Mouse (Mus musculus): ENCODE results near the gene Gm1673. TPM values are rescaled to one million over a fixed set of nuclear protein-coding genes. Genes with fewer than 3 reads are reported as not detected.

Gene Gm1673
- polyA plus RNA-seq, 1 experiment from 2014 or later: 164 TPM

DNA sequence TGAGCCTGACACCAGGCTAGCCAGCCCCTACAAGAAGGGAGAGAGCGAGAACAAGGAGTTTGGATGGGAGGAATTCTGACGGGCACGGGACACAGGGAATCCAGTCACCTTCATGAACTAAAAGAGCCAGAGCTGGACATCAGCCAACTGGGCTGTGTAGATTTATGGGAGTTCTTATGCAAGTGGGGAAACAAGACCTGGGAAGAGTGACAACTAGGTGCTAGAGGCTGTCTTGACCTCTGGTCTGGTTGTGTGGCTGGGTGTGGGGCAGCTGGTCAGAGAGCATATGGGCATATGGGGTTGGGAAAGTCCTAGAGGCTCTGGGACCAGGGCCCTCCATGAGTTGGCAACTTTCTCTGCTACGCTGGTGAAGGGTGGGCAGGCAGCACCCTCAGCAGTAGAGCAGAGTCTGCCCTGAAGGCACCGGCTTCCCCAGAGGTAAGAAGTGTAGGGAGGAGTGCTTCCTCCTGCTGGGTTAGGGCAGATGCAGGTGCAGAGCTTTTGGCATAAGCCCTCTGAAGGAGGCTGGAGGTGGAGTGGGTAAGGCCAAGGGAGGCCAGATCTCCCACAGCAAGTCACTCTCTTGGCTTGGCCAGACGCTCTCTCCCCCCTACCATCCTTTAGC lies 16.3 kb downstream of the Gm1673 start:
- peaks cover 40% of the 10 kb centered on the region for H3K27me3 ChIP-seq (ENCODE audit: control insufficient read depth, insufficient read depth, low read length)
- DNase-seq (ENCODE audit: low spot score) (no peak), ATAC-seq (replicated peaks; ENCODE audit: insufficient number of reproducible peaks, low FRiP score, low TSS enrichment, low read depth) (no peak)
- peaks cover 9% of the 10 kb centered on the region for H3K4me1 ChIP-seq (ENCODE audit: control insufficient read depth, insufficient read depth, low read length)
- 88% methylated on average over 6 of the region's 6 CpGs for WGBS
- no peak overlapping the region for H3K9ac ChIP-seq (replicated peaks; ENCODE audit: low read length)
- H3K27ac ChIP-seq (replicated peaks; ENCODE audit: low read depth, low read length): no peak overlapping the region
- H3K4me3 ChIP-seq (ENCODE audit: low read depth, low read length): no peak overlapping the region
- no peaks in the 10 kb centered on the region for H3K9me3 ChIP-seq (replicated peaks; ENCODE audit: control insufficient read depth, low read length)
- H3K4me2 ChIP-seq (ENCODE audit: low read depth, low read length): no peak overlapping the region
- no peaks in the 10 kb centered on the region for H3K36me3 ChIP-seq (replicated peaks; ENCODE audit: control insufficient read depth, insufficient read depth, low read depth, low read length)

- H3K9ac ChIP-seq (replicated peaks; ENCODE audit: low read length): no peak overlapping the region
- ATAC-seq (replicated peaks; ENCODE audit: insufficient number of reproducible peaks, low FRiP score, low TSS enrichment, low read depth) (no peak), DNase-seq (ENCODE audit: low spot score) (no peak)
- H3K4me3 ChIP-seq (ENCODE audit: low read depth, low read length): no peak overlapping the region
- no peak overlapping the region for H3K4me2 ChIP-seq (ENCODE audit: low read depth, low read length)
- no peaks in the 10 kb centered on the region for H3K9me3 ChIP-seq (replicated peaks; ENCODE audit: control insufficient read depth, low read length)
- no peaks in the 10 kb centered on the region for H3K36me3 ChIP-seq (replicated peaks; ENCODE audit: control insufficient read depth, insufficient read depth, low read depth, low read length)
- WGBS: 96% methylated on average over 25 of the region's 25 CpGs
- H3K27ac ChIP-seq (replicated peaks; ENCODE audit: low read depth, low read length): no peak overlapping the region
- H3K27me3 ChIP-seq (ENCODE audit: control insufficient read depth, insufficient read depth, low read length): peaks cover 28% of the 10 kb centered on the region
- H3K4me1 ChIP-seq (ENCODE audit: control insufficient read depth, insufficient read depth, low read length): peaks cover 9% of the 10 kb centered on the region
Measured at GRCm38 (mm10) chr5:34000809-34001208, 17.6 kb downstream of the Gm1673 start.

- no peaks in the 10 kb centered on the region for H3K9me3 ChIP-seq (replicated peaks; ENCODE audit: control insufficient read depth, low read length)
- H3K27me3 ChIP-seq (ENCODE audit: control insufficient read depth, insufficient read depth, low read length): peaks cover 25% of the 10 kb centered on the region
- ATAC-seq (replicated peaks; ENCODE audit: insufficient number of reproducible peaks, low FRiP score, low TSS enrichment, low read depth) (no peak), DNase-seq (ENCODE audit: low spot score) (no peak)
- no peak overlapping the region for H3K4me3 ChIP-seq (ENCODE audit: low read depth, low read length)
- H3K4me2 ChIP-seq (ENCODE audit: low read depth, low read length): no peak overlapping the region
- peaks cover 9% of the 10 kb centered on the region for H3K4me1 ChIP-seq (ENCODE audit: control insufficient read depth, insufficient read depth, low read length)
- no peak overlapping the region for H3K9ac ChIP-seq (replicated peaks; ENCODE audit: low read length)
- H3K27ac ChIP-seq (replicated peaks; ENCODE audit: low read depth, low read length): no peak overlapping the region
- no peaks in the 10 kb centered on the region for H3K36me3 ChIP-seq (replicated peaks; ENCODE audit: control insufficient read depth, insufficient read depth, low read depth, low read length)
- 94% methylated on average over 1 of the region's 1 CpGs for WGBS
Measured at GRCm38 (mm10) chr5:34001401-34001800, 18.2 kb downstream of the Gm1673 start.

DNA sequence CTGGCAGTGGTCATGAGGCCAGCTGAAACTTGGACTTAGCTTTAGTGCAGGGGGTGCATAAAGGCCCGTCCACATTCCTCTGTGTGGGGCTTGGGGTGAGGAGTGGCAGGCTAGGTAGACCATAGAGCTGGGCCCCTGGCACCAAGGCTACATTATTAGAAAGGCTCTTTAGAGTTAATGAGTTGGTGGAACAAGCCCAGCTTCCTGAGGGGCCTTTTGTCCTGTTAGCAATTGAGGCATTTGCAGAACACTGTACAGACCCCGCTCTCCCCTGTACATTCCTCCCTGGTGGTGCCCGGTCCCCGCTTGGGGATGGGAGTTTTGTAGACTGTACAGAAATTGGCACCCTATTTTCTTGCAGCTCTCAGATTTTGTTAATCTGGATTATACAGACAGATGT lies 19.4 kb downstream of the Gm1673 start:
- peaks cover 14% of the 10 kb centered on the region for H3K27me3 ChIP-seq (ENCODE audit: control insufficient read depth, insufficient read depth, low read length)
- peaks cover 2% of the 10 kb centered on the region; the same call in 1 of the 2 replicates for H3K4me1 ChIP-seq (ENCODE audit: control insufficient read depth, insufficient read depth, low read length)
- no peak overlapping the region for H3K9ac ChIP-seq (replicated peaks; ENCODE audit: low read length)
- DNase-seq (ENCODE audit: low spot score) (no peak), ATAC-seq (replicated peaks; ENCODE audit: insufficient number of reproducible peaks, low FRiP score, low TSS enrichment, low read depth) (no peak)
- 88% methylated on average over 4 of the region's 4 CpGs for WGBS
- no peak overlapping the region for H3K27ac ChIP-seq (replicated peaks; ENCODE audit: low read depth, low read length)
- H3K4me3 ChIP-seq (ENCODE audit: low read depth, low read length): no peak overlapping the region
- H3K4me2 ChIP-seq (ENCODE audit: low read depth, low read length): no peak overlapping the region
- no peaks in the 10 kb centered on the region for H3K36me3 ChIP-seq (replicated peaks; ENCODE audit: control insufficient read depth, insufficient read depth, low read depth, low read length)
- H3K9me3 ChIP-seq (replicated peaks; ENCODE audit: control insufficient read depth, low read length): no peaks in the 10 kb centered on the region

- no peaks in the 10 kb centered on the region for H3K9me3 ChIP-seq (replicated peaks; ENCODE audit: control insufficient read depth, low read length)
- no peak overlapping the region for H3K9ac ChIP-seq (replicated peaks; ENCODE audit: low read length)
- no peaks in the 10 kb centered on the region for H3K36me3 ChIP-seq (replicated peaks; ENCODE audit: control insufficient read depth, insufficient read depth, low read depth, low read length)
- WGBS: 90% methylated on average over 5 of the region's 5 CpGs
- H3K4me2 ChIP-seq (ENCODE audit: low read depth, low read length): no peak overlapping the region
- H3K27ac ChIP-seq (replicated peaks; ENCODE audit: low read depth, low read length): no peak overlapping the region
- ATAC-seq (replicated peaks; ENCODE audit: insufficient number of reproducible peaks, low FRiP score, low TSS enrichment, low read depth): no peak
- DNase-seq (ENCODE audit: low spot score): no peak
- no peaks in the 10 kb centered on the region for H3K4me1 ChIP-seq (ENCODE audit: control insufficient read depth, insufficient read depth, low read length)
- H3K27me3 ChIP-seq (ENCODE audit: control insufficient read depth, insufficient read depth, low read length): no peaks in the 10 kb centered on the region
- H3K4me3 ChIP-seq (ENCODE audit: low read depth, low read length): no peak overlapping the region
Measured at GRCm38 (mm10) chr5:34004618-34005017, 21.4 kb downstream of the Gm1673 start.

GRCm38 (mm10) chr5:34006832-34007231 lies 23.6 kb downstream of the Gm1673 start:
- no peak overlapping the region for H3K4me3 ChIP-seq (ENCODE audit: low read depth, low read length)
- H3K9me3 ChIP-seq (replicated peaks; ENCODE audit: control insufficient read depth, low read length): no peaks in the 10 kb centered on the region
- H3K4me1 ChIP-seq (ENCODE audit: control insufficient read depth, insufficient read depth, low read length): no peaks in the 10 kb centered on the region
- DNase-seq (ENCODE audit: low spot score) (no peak), ATAC-seq (replicated peaks; ENCODE audit: insufficient number of reproducible peaks, low FRiP score, low TSS enrichment, low read depth) (no peak)
- WGBS: 85% methylated on average over 4 of the region's 4 CpGs
- no peaks in the 10 kb centered on the region for H3K27me3 ChIP-seq (ENCODE audit: control insufficient read depth, insufficient read depth, low read length)
- H3K4me2 ChIP-seq (ENCODE audit: low read depth, low read length): no peak overlapping the region
- no peak overlapping the region for H3K9ac ChIP-seq (replicated peaks; ENCODE audit: low read length)
- H3K36me3 ChIP-seq (replicated peaks; ENCODE audit: control insufficient read depth, insufficient read depth, low read depth, low read length): no peaks in the 10 kb centered on the region
- H3K27ac ChIP-seq (replicated peaks; ENCODE audit: low read depth, low read length): no peak overlapping the region

- 86% methylated on average over 4 of the region's 4 CpGs for WGBS
- H3K36me3 ChIP-seq (replicated peaks; ENCODE audit: control insufficient read depth, insufficient read depth, low read depth, low read length): no peaks in the 10 kb centered on the region
- DNase-seq (ENCODE audit: low spot score): no peak
- no peak overlapping the region for H3K9ac ChIP-seq (replicated peaks; ENCODE audit: low read length)
- H3K27ac ChIP-seq (replicated peaks; ENCODE audit: low read depth, low read length): no peak overlapping the region
- H3K4me1 ChIP-seq (ENCODE audit: control insufficient read depth, insufficient read depth, low read length): no peaks in the 10 kb centered on the region
- H3K27me3 ChIP-seq (ENCODE audit: control insufficient read depth, insufficient read depth, low read length): no peaks in the 10 kb centered on the region
- no peak for ATAC-seq (replicated peaks; ENCODE audit: insufficient number of reproducible peaks, low FRiP score, low TSS enrichment, low read depth)
- no peak overlapping the region for H3K4me2 ChIP-seq (ENCODE audit: low read depth, low read length)
- H3K4me3 ChIP-seq (ENCODE audit: low read depth, low read length): no peak overlapping the region
- no peaks in the 10 kb centered on the region for H3K9me3 ChIP-seq (replicated peaks; ENCODE audit: control insufficient read depth, low read length)
Measured at GRCm38 (mm10) chr5:34007392-34007941, 24.2 kb downstream of the Gm1673 start.

- ATAC-seq (replicated peaks; ENCODE audit: insufficient number of reproducible peaks, low FRiP score, low TSS enrichment, low read depth) (no peak), DNase-seq (ENCODE audit: low spot score) (peak; percentile 13)
- 92% methylated on average over 1 of the region's 1 CpGs for WGBS
- Histone ChIP-seq H3K9me3 (replicated peaks; ENCODE audit: control insufficient read depth, low read length) (no peaks in the 10 kb centered on the region), H3K4me3 (ENCODE audit: low read depth, low read length) (no peak overlapping the region), H3K27me3 (ENCODE audit: control insufficient read depth, insufficient read depth, low read length) (no peaks in the 10 kb centered on the region), H3K4me1 (ENCODE audit: control insufficient read depth, insufficient read depth, low read length) (no peaks in the 10 kb centered on the region), H3K9ac (replicated peaks; ENCODE audit: low read length) (no peak overlapping the region), H3K4me2 (ENCODE audit: low read depth, low read length) (no peak overlapping the region), H3K27ac (replicated peaks; ENCODE audit: low read depth, low read length) (no peak overlapping the region), H3K36me3 (replicated peaks; ENCODE audit: control insufficient read depth, insufficient read depth, low read depth, low read length) (no peaks in the 10 kb centered on the region)
Measured at GRCm38 (mm10) chr5:34014652-34015051, 31.4 kb downstream of the Gm1673 start.
